In genomic region chr19:24300994-24301767, GRCm38 (mm10) we compare ENCODE assay signal across 8 mouse cellular contexts. TPM values are rescaled to one million over a fixed set of nuclear protein-coding genes. Genes with fewer than 3 reads are reported as not detected.
DNase-seq lines count a peak whose midpoint lies in the region; ATAC-seq lines count a peak whose summit lies in the region.

No protein-coding gene starts in this region.

- H3K27ac ChIP-seq in embryonic facial prominence, embryonic 15.5 days (replicated peaks), result no peak overlapping the region
- H3K27ac ChIP-seq in heart, embryonic 12.5 days (ENCODE audit: poor library complexity, severe bottlenecking), result no peak overlapping the region
- H3K27ac ChIP-seq in kidney, embryonic 16.5 days (ENCODE audit: low read length), result no peak overlapping the region
- H3K27ac ChIP-seq in liver, embryonic 13.5 days, result no peak overlapping the region

- peak overlapping the region; percentile 37 for H3K4me3 ChIP-seq in embryonic facial prominence, embryonic 15.5 days (replicated peaks)
- peak overlapping the region; percentile 40 for H3K4me3 ChIP-seq in heart, embryonic 12.5 days
- H3K4me3 ChIP-seq in kidney, embryonic 16.5 days (ENCODE audit: low read length), result peak overlapping the region; percentile 43
- peak overlapping the region; percentile 45 for H3K4me3 ChIP-seq in liver, embryonic 13.5 days (replicated peaks)

- H3K9me3 ChIP-seq in embryonic facial prominence, embryonic 15.5 days (replicated peaks), result no peaks in the 10 kb centered on the region
- H3K9me3 ChIP-seq in heart, embryonic 12.5 days (replicated peaks), result no peaks in the 10 kb centered on the region; the same call in 1 of the 2 replicates
- no peaks in the 10 kb centered on the region for H3K9me3 ChIP-seq in kidney, embryonic 16.5 days (ENCODE audit: low read length)
- no peaks in the 10 kb centered on the region for H3K9me3 ChIP-seq in liver, embryonic 13.5 days (replicated peaks)

- peak overlapping the region; percentile 53 for H3K4me2 ChIP-seq in embryonic facial prominence, embryonic 15.5 days (replicated peaks)
- H3K4me2 ChIP-seq in heart, embryonic 12.5 days, result peak overlapping the region; percentile 65
- peak overlapping the region; percentile 56 for H3K4me2 ChIP-seq in kidney, embryonic 16.5 days (replicated peaks; ENCODE audit: low read depth, low read length)
- peak overlapping the region; percentile 59 for H3K4me2 ChIP-seq in liver, embryonic 13.5 days

- H3K4me1 ChIP-seq in embryonic facial prominence, embryonic 15.5 days, result peaks cover 6% of the 10 kb centered on the region; the same call in 1 of the 2 replicates
- H3K4me1 ChIP-seq in heart, embryonic 12.5 days (replicated peaks), result peaks cover 28% of the 10 kb centered on the region
- 0 out of 2 replicates have a peak, but pooled peaks cover 4% of the 10 kb centered on the region for H3K4me1 ChIP-seq in kidney, embryonic 16.5 days (ENCODE audit: insufficient read depth, low read length)
- H3K4me1 ChIP-seq in liver, embryonic 13.5 days (replicated peaks), result peaks cover 5% of the 10 kb centered on the region

- WGBS in embryonic facial prominence, embryonic 15.5 days, result 3% methylated on average over 9 of the region's 9 CpGs
- 8% methylated on average over 9 of the region's 9 CpGs for WGBS in heart, embryonic 12.5 days
- WGBS in kidney, embryonic 16.5 days, result 5% methylated on average over 9 of the region's 9 CpGs
- WGBS in liver, embryonic 13.5 days (ENCODE audit: insufficient replicate concordance), result 16% methylated on average over 9 of the region's 9 CpGs

- ATAC-seq in embryonic facial prominence, embryonic 15.5 days (ENCODE audit: insufficient number of reproducible peaks, low FRiP score, low TSS enrichment, low read depth), result peak; percentile 80
- ATAC-seq in heart, embryonic 12.5 days (ENCODE audit: insufficient number of reproducible peaks, low FRiP score), result peak; percentile 79
- ATAC-seq in kidney, embryonic 16.5 days (ENCODE audit: low FRiP score, low TSS enrichment), result peak; percentile 90
- ATAC-seq in liver, embryonic 13.5 days (ENCODE audit: low read depth), result peak; percentile 64

- 0 out of 2 replicates have a peak overlapping the region, but pooled peaks have one; percentile 33 for H3K9ac ChIP-seq in embryonic facial prominence, embryonic 15.5 days
- 0 out of 2 replicates have a peak overlapping the region, but pooled peaks have one; percentile 26 for H3K9ac ChIP-seq in heart, embryonic 12.5 days
- no peak overlapping the region for H3K9ac ChIP-seq in kidney, embryonic 16.5 days (replicated peaks; ENCODE audit: low read length)
- H3K9ac ChIP-seq in liver, embryonic 13.5 days, result 0 out of 2 replicates have a peak overlapping the region, but pooled peaks have one; percentile 39

- no peaks in the 10 kb centered on the region for H3K36me3 ChIP-seq in embryonic facial prominence, embryonic 15.5 days
- H3K36me3 ChIP-seq in heart, embryonic 12.5 days, result no peaks in the 10 kb centered on the region
- H3K36me3 ChIP-seq in kidney, embryonic 16.5 days (ENCODE audit: insufficient read depth, low read length), result no peaks in the 10 kb centered on the region
- H3K36me3 ChIP-seq in liver, embryonic 13.5 days, result no peaks in the 10 kb centered on the region

- DNase-seq in CD4-positive, CD25-positive, alpha-beta regulatory T cell, adult 2 months (ENCODE audit: low read depth, low spot score), result peak; percentile 84
- DNase-seq in adrenal gland, postnatal 4 days (ENCODE audit: low spot score in 2 of 2), result peak; percentile 16 to 64
- DNase-seq in liver, embryonic 13.5 days, result peak; percentile 48
- peak; percentile 85 for DNase-seq in naive thymus-derived CD4-positive, alpha-beta T cell, adult 2 months (ENCODE audit: low read depth)
- peak; percentile 73 to 88 for DNase-seq in spleen, postnatal 4 days (ENCODE audit: low spot score in 2 of 2)

- no peaks in the 10 kb centered on the region for H3K27me3 ChIP-seq in embryonic facial prominence, embryonic 15.5 days
- H3K27me3 ChIP-seq in heart, embryonic 12.5 days (replicated peaks), result no peaks in the 10 kb centered on the region
- no peaks in the 10 kb centered on the region for H3K27me3 ChIP-seq in kidney, embryonic 16.5 days (ENCODE audit: insufficient read depth, low read length)
- no peaks in the 10 kb centered on the region for H3K27me3 ChIP-seq in liver, embryonic 13.5 days

RNA-seq across cellular contexts. Expression of gene Fxn, which starts 20.8 kb away (rescaled TPM):
- 10 to 100 TPM; 24.3 to 24.4 TPM for total RNA-seq in adrenal gland, postnatal 4 days (2021)
- polyA plus RNA-seq in embryonic facial prominence, embryonic 15.5 days (2015; fragmentation: Nextera tagmentation; extraction: Ambion mirVana), result 37.5 and 39.9 TPM in 2 replicates
- polyA plus RNA-seq in heart, embryonic 12.5 days (2016; fragmentation: Nextera tagmentation; extraction: Ambion mirVana), result 59.6 and 61.2 TPM in 2 replicates
- 54.6 and 59.1 TPM in 2 replicates for polyA plus RNA-seq in kidney, embryonic 16.5 days (2015; fragmentation: Nextera tagmentation; extraction: Ambion mirVana)
- polyA plus RNA-seq in liver, embryonic 13.5 days (2015; fragmentation: Nextera tagmentation; extraction: Ambion mirVana), result 65.6 and 65.7 TPM in 2 replicates
